Mouse (Mus musculus) CH12.LX (cell line): ENCODE data around the gene Cecr2.
A peak's percentile ranks its signal among the peaks of the same experiment; 100 is the strongest.

ENCODE experiments used
- CTCF ChIP-seq, 2 experiments: IDR thresholded peaks in 1 of 2; conservative IDR thresholded peaks in 1 of 2; 2 replicates each; pipeline ENCODE4 v1.5.1; 2011 to 2012; ENCODE audit warnings: low read depth in 2 of 2, low read length in 2 of 2, improper control_type of control experiment in 1 of 2, inconsistent platforms in 1 of 2, mild to moderate bottlenecking in 1 of 2, moderate library complexity in 1 of 2
- NELFE ChIP-seq: IDR thresholded peaks from 2 replicates; pipeline ENCODE4 v1.6.1; 2011; ENCODE audit warnings: low read depth, low read length, improper control_type of control experiment
- POLR2A ChIP-seq: IDR thresholded peaks from 2 replicates; pipeline ENCODE4 v1.6.1; 2011; ENCODE audit warnings: low read depth, mild to moderate bottlenecking, improper control_type of control experiment, low read length
- USF2 ChIP-seq: conservative IDR thresholded peaks from 2 replicates; pipeline ENCODE4 v1.6.1; 2011; ENCODE audit warnings: low read depth, low read length, improper control_type of control experiment

DNA sequence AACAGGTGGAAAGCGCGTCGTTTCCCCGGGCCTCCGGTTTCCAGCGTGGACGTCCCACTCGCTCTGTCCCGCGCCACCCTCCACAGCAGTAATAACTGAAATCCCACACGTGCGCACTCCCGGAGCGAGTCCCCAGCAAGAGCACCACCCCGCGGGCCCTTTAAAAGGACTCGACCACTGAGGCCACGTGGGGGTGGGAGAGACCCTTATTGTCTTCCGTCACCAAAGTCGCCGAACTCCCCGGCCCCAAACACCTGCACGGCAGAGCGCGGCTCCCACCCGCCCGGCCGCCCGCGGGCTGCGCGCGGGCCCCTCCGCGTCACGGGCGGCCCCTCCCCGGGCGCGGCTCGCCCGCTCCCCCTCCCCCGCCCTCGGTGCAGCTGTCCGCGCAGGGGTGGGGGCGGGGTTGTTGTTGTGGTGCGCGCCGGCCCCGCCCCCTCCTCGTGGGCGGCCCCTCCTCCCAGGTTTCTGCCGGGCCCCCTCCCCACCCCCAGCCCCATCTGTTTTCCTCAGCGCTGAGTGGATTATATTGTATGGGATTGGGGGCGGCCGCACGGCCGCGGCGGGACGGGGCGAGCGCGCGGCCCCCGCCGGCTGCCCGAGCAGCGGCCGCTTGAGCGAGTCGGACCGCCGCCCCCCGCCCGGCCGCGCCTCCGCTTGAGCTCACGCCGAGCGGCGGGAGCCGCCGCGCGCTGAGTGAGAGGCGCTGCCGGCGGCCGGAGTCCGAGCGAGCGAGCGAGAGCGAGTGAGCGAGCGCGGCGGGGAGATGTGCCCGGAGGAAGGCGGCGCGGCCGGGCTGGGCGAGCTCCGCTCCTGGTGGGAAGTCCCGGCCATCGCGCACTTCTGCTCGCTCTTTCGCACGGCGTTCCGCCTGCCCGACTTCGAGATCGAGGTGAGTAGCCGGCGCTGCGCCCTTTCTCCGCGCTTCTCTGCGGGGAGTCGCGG lies at the start of gene Cecr2:
- TF ChIP-seq CTCF (conservative IDR thresholded peaks at IDR 0.05 in 1 of 2, IDR thresholded peaks at IDR 0.05 in 1 of 2; ENCODE audit: low read depth in 2 of 2, low read length in 2 of 2), result no peak
- TF ChIP-seq NELFE, result no peak
- peak; percentile 65 for TF ChIP-seq POLR2A
- TF ChIP-seq USF2, result no peak
